Comparison of ENCODE assay signal across 30 mouse cellular contexts in genomic region chr3:14969698-14970097, GRCm38 (mm10).
A peak's percentile ranks its signal among the peaks of the same experiment; 100 is the strongest.
DNase-seq lines count a peak whose midpoint lies in the region; ATAC-seq and TF ChIP-seq lines count a peak whose summit lies in the region.
"Had no signal": no experiment of that assay in that cellular context is flagged by ENCODE, and none has a peak within 500 bp of the region (broad histone marks: within the 10 kb centered on the region; RNA-seq: fewer than 3 reads in every experiment).

No protein-coding gene starts in this region.

- H3K9me3 ChIP-seq in lung, embryonic 14.5 days (ENCODE audit: low read depth, low read length) = no peaks in the 10 kb centered on the region
- no peaks in the 10 kb centered on the region for H3K9me3 ChIP-seq in lung, postnatal 0 days (ENCODE audit: low read length)
- H3K9me3 ChIP-seq: embryonic facial prominence, embryonic 10.5 days; embryonic facial prominence, embryonic 13.5 days; forebrain, embryonic 12.5 days; forebrain, embryonic 15.5 days; G1E; heart, embryonic 10.5 days; heart, embryonic 13.5 days; hindbrain, embryonic 12.5 days; hindbrain, embryonic 15.5 days had no signal

- WGBS in lung, embryonic 14.5 days = 66% methylated on average over 6 of the region's 6 CpGs
- 49% methylated on average over 6 of the region's 6 CpGs for WGBS in lung, postnatal 0 days

- no peak overlapping the region for H3K9ac ChIP-seq in lung, embryonic 14.5 days
- H3K9ac ChIP-seq in lung, postnatal 0 days (replicated peaks; ENCODE audit: low read depth) = no peak overlapping the region
- H3K9ac ChIP-seq: embryonic facial prominence, embryonic 13.5 days; forebrain, embryonic 12.5 days; forebrain, embryonic 15.5 days; heart, embryonic 13.5 days; hindbrain, embryonic 12.5 days; hindbrain, embryonic 15.5 days had no signal

- H3K4me2 ChIP-seq in lung, embryonic 14.5 days = no peak overlapping the region
- 0 out of 2 replicates have a peak overlapping the region, but pooled peaks have one; percentile 17 for H3K4me2 ChIP-seq in lung, postnatal 0 days (replicated peaks; ENCODE audit: low read depth, low read length)
- H3K4me2 ChIP-seq: embryonic facial prominence, embryonic 13.5 days; forebrain, embryonic 12.5 days; forebrain, embryonic 15.5 days; heart, embryonic 13.5 days; hindbrain, embryonic 12.5 days; hindbrain, embryonic 15.5 days had no signal

- no peak overlapping the region for H3K4me3 ChIP-seq in lung, embryonic 14.5 days (ENCODE audit: low read depth, low read length)
- no peak overlapping the region for H3K4me3 ChIP-seq in lung, postnatal 0 days (ENCODE audit: low read depth, low read length)
- H3K4me3 ChIP-seq: embryonic facial prominence, embryonic 10.5 days; embryonic facial prominence, embryonic 13.5 days; erythroblast, embryonic 14.5 days; forebrain, embryonic 12.5 days; forebrain, embryonic 15.5 days; heart, embryonic 10.5 days; heart, embryonic 13.5 days; hindbrain, embryonic 12.5 days; hindbrain, embryonic 15.5 days had no signal

- DNase-seq in lung, embryonic 14.5 days = peak; percentile 57
- no peak for DNase-seq in lung, postnatal 25 days (ENCODE audit: low spot score)
- DNase-seq in lung, postnatal 0 days (ENCODE audit: low spot score) = peak; percentile 44
- no peak for DNase-seq in lung, postnatal 4 days
- no peak for DNase-seq in left cerebral cortex, postnatal 10 days (ENCODE audit: extremely low spot score in 1 of 2, low spot score in 2 of 2)
- DNase-seq in ovary, postnatal 14 days (ENCODE audit: low spot score) = no peak
- DNase-seq: adrenal gland, adult 8-10 months; adrenal gland, postnatal 25 days; B cell, adult 2 months; cerebellum, adult 11 months; cerebellum, adult 2 months; cerebellum, adult 9-11 months; cerebellum, postnatal 25 days; embryo, embryonic 11 days; gastrocnemius, postnatal 25 days; heart, adult 18-20 months; heart, postnatal 14 days; heart, postnatal 4 days had no signal

- peaks cover 1% of the 10 kb centered on the region; the same call in 1 of the 2 replicates for H3K4me1 ChIP-seq in lung, embryonic 14.5 days (ENCODE audit: insufficient read depth)
- peaks cover 7% of the 10 kb centered on the region; the same call in 1 of the 2 replicates for H3K4me1 ChIP-seq in lung, postnatal 0 days (ENCODE audit: insufficient read depth, low read depth, low read length)
- H3K4me1 ChIP-seq: embryonic facial prominence, embryonic 10.5 days; forebrain, embryonic 12.5 days; forebrain, embryonic 15.5 days; heart, embryonic 10.5 days; hindbrain, embryonic 12.5 days; hindbrain, embryonic 15.5 days had no signal

- no peaks in the 10 kb centered on the region for H3K27me3 ChIP-seq in lung, embryonic 14.5 days (ENCODE audit: insufficient read depth, low read length)
- H3K27me3 ChIP-seq in lung, postnatal 0 days (replicated peaks; ENCODE audit: insufficient read depth, low read length) = no peaks in the 10 kb centered on the region
- H3K27me3 ChIP-seq: CH12.LX; embryonic facial prominence, embryonic 13.5 days; forebrain, embryonic 12.5 days; forebrain, embryonic 15.5 days; heart, embryonic 13.5 days; hindbrain, embryonic 12.5 days; hindbrain, embryonic 15.5 days had no signal

- intact Hi-C loops in left cerebral cortex, postnatal 10 days (cut with DNase I) = no loop called here

- H3K27ac ChIP-seq in lung, embryonic 14.5 days (ENCODE audit: low read depth) = no peak overlapping the region
- no peak overlapping the region for H3K27ac ChIP-seq in lung, postnatal 0 days (ENCODE audit: low read length)
- H3K27ac ChIP-seq: embryonic facial prominence, embryonic 10.5 days; embryonic facial prominence, embryonic 13.5 days; forebrain, embryonic 12.5 days; forebrain, embryonic 15.5 days; heart, embryonic 10.5 days; heart, embryonic 13.5 days; hindbrain, embryonic 12.5 days; hindbrain, embryonic 15.5 days had no signal

- TF ChIP-seq CTCF in lung, embryonic 14.5 days (IDR thresholded peaks at IDR 0.05; ENCODE audit: low read depth) = no peak
- no peak for TF ChIP-seq CTCF in lung, postnatal 0 days (IDR thresholded peaks at IDR 0.05)

- ATAC-seq in lung, embryonic 14.5 days (ENCODE audit: insufficient read depth) = no peak
- no peak for ATAC-seq in lung, postnatal 0 days
- peak; percentile 47 for ATAC-seq in megakaryocyte progenitor cell, adult 5-6 weeks (replicated peaks; ENCODE audit: poor library complexity)
- ATAC-seq: forebrain, embryonic 15.5 days had no signal

- TF ChIP-seq EP300 in lung, postnatal 0 days (IDR thresholded peaks at IDR 0.05) = no peak

- H3K36me3 ChIP-seq in lung, embryonic 14.5 days (ENCODE audit: insufficient read depth) = no peaks in the 10 kb centered on the region
- H3K36me3 ChIP-seq in lung, postnatal 0 days (ENCODE audit: insufficient read depth, low read length) = no peaks in the 10 kb centered on the region
- H3K36me3 ChIP-seq: embryonic facial prominence, embryonic 10.5 days; embryonic facial prominence, embryonic 13.5 days; forebrain, embryonic 12.5 days; forebrain, embryonic 15.5 days; G1E; heart, embryonic 10.5 days; heart, embryonic 13.5 days; hindbrain, embryonic 12.5 days; hindbrain, embryonic 15.5 days had no signal

Comparison
In these comparisons a context has a peak if more than half of its experiments do, and no peak if none do; other contexts are left out.
1. DNase-seq: peak in lung, embryonic 14.5 days (single experiment) and lung, postnatal 0 days (single experiment); none in lung, postnatal 25 days (single experiment), lung, postnatal 4 days (0 of 2), left cerebral cortex, postnatal 10 days (0 of 2) and ovary, postnatal 14 days (single experiment).